Mouse (Mus musculus) right cerebral cortex, postnatal 10 days (tissue): Measurements from ENCODE around the gene Immp2l.
"Not testable (repeated sequence)": the region's sequence is repeated elsewhere in the genome, so short reads cannot be mapped to it uniquely, and the experiment has no call there.

Experiments
- DNase-seq, 2 experiments: peaks; one replicate each; pipeline ENCODE4 v3.0.0; 2021; ENCODE audit warnings: low spot score in 2 of 2

Immp2l gene

DNA sequence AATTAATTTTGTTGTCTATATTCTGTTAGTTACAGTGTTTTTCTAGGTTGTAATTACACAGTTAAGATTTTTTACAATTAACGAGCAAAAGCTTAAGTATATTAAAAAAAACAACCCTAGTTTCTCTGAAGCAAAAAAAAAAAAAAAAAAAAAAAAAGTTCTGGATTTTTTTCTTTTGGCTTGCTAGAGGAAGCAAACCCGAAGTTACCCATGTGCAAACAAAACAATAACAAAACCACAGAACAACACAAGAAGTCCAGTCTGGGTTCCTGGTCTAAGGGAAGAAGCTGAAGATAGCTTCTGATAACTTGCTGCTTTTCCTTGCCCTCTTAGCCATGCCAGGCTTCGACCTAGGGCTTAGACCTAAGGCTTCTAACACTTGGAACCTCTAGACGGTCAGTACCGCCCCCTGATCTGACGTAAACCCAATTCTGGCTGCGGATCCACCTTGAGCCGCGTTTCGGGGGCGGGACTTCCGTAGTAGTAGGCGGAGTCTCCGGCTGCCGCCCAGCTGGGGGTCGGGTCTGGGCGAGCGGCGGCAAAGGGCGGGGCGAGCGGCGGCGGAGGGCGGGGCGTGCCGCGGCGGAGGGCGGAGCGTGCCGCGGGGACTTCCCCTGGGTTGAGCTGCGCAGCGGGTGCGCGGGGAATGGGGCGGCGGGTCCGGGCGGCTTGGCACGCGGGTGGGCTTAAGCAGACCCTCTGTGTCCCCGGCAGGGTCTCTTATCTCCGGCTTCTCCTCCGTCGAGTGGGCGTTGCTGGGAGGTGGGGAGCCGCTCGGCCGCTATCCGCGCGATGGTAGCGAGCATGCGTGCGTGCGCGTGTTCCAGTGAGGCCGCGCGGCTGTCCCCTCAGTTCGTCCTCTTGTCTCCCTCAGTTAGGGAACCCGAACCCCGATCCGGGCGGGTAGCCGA lies at the start of gene Immp2l:
Gene Immp2l (plus strand): TSS at position 580 of the 911 bp plus-strand sequence.
- DNase-seq = peak; percentile 95 to 96

- DNase-seq = no peak
Observed at GRCm38 (mm10) chr12:40978719-40979500, 45.0 kb upstream of the Immp2l start.

DNA sequence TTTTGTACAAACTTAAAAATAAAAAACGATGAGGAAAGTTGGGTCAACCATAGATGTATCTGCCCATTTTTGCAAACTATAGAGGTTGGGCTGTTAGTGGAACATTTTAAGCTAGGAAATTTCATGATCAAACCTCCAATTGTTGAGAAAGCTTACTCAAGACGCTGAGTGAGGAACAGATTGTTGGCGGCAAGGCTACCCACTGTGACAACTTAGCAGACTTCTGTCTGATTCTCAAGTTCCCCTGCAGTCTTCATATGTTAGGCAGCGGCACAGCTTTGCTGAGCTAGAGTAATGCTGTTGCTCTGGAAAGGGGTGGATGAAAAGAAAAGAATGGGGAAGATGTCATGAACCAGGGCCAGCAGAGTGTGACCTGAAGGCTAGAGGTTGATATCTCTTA lies 44.2 kb upstream of the Immp2l start:
- peak; percentile 23 to 29 for DNase-seq

DNA sequence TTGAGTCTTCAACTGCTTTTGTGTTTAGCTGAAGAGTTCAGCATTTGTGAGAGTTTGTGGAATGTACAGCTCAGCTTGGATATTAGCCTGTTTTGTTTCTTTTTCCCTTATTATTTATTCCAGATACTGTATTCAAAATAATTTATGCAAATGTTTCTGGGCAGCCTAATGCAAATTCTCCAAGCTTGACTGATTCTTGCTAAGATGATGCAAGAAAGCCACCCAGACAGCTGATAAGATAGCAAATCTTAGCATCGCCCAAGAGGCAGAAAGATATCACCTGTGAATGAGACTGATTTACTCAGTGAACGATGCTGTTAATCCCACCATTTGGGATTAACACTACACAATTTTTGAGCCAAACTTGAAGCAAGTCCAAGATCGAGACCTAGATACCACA lies 43.7 kb upstream of the Immp2l start:
- DNase-seq = no peak

GRCm38 (mm10) chr12:40983021-40983420 lies 40.9 kb upstream of the Immp2l start:
- no peak for DNase-seq

- no peak for DNase-seq
Observed at GRCm38 (mm10) chr12:40984735-40985134, 39.2 kb upstream of the Immp2l start.

- no peak for DNase-seq
Observed at GRCm38 (mm10) chr12:40985791-40986190, 38.1 kb upstream of the Immp2l start.

- DNase-seq = no peak
Observed at GRCm38 (mm10) chr12:40988311-40989065, 35.4 kb upstream of the Immp2l start.

DNA sequence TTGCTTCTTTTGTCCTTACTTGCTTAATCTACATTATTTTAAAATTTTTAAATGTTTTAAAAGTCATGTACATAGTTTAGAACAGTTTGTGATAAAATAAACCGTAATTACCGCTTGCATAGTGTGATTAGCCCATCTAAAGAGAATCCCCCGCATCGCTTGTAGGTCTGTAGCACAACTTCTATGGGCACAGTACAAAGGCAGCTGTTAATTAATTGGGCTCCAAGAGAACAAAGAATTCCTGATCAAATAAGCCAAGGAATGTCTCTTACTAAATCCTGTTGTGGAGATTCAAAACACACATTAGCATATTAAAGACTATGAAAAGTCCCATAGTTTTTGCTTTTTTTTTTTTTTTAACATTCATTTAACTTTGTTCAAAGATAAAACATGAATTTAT lies 32.2 kb upstream of the Immp2l start:
- no peak for DNase-seq

- DNase-seq = not testable (repeated sequence)
Observed at GRCm38 (mm10) chr12:40992237-40992636, 31.7 kb upstream of the Immp2l start.

- DNase-seq = no peak
Observed at GRCm38 (mm10) chr12:40994846-40995245, 29.0 kb upstream of the Immp2l start.

DNA sequence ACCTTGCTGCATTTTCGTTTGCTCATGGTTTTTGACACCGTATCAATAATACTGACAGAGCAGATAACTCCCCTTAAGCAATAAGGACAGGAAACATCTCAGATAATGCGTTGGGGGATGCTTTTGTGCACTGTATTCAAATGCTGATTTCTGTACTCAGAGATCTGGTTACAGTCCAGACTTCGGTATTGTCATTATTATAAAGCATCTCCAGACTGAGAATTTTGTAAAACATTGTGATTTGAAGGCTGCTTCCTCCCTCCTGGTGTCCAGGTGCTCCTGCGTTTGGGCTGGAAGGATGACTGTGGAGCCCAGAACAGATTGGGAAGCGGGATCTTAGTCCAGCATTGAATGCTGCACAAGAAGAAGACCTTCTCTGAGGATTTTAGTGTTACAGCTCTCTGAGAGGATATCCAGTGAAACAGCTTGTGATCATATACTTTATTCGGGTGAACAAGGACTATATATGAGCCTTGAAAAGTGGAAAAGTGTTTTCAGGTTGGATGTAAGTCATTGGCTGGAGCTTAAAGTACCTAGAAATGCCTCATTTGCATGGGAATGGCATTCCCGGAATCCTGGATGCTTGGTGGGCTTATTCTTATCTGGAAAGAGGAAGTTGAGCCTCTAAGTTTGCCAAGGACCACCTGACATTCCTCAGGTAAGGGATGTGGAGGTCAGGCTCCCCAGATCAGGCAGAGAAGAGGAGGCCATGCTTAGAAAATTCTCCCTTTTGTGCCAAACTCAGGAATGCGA lies 28.1 kb upstream of the Immp2l start:
- no peak for DNase-seq

DNA sequence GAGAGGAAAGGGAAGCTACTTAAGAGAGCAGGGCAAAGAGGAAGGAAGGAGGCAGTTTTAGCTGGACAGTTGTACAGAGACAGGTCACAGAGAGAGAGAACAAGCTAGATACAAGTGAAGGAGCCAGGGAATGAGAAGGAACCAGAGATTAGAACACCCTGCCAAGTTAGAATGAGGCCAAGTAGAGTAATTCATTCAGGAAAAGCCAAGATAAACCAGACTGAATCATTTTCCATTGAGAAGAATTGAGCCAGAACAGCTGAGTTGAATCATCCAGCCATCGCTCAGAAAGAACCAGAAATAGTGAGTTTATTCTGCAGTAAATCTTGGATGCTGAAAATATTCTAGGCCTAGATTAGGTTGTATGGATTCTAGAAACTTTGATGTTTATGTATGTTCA lies 1.4 kb upstream of the Immp2l start:
- no peak for DNase-seq

- no peak for DNase-seq
Observed at GRCm38 (mm10) chr12:41024512-41024911, 622 bp downstream of the Immp2l start.

- DNase-seq = no peak
Observed at GRCm38 (mm10) chr12:41027485-41027884, 3.6 kb downstream of the Immp2l start.

DNA sequence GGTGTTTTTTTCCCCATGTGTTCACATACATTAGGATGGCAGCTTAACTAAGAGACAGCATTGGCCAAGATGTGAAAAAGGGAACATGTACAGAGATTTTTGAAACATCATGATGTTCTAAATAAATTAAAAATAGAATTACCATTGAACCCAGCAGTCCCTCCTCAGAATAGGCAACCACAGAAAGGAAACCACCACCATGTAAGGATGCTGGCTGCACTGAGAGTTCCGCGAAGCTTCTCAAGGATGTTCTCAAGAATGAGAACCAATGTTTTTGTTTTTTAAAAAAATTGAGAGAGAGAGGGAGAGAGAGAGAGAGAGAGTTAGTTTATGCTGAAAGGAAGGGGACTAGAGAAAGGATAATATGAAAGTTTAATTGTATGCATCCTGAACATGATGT lies 7.2 kb downstream of the Immp2l start:
- no peak for DNase-seq

- DNase-seq = no peak
Observed at GRCm38 (mm10) chr12:41033196-41033595, 9.3 kb downstream of the Immp2l start.

- DNase-seq = no peak
Observed at GRCm38 (mm10) chr12:41039834-41040233, 15.9 kb downstream of the Immp2l start.

DNA sequence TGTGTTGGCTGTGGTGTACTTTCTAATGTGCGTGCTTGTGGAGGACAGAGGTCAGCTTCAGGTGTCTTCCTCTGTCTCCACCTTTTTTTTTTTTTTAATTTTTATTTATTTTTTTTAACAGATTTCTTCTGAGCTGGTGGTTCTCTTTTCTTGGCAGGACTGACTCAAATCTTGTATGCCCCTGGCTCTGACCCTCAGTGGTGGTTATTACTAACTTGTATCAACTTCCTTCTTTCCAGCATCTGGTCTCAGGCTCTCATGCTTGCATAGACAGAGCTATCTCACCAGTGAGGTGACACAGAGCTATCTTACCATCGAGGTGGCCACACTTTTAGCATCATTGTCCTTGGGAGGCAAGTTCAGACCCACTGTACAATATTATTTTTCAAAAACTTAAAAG lies 17.8 kb downstream of the Immp2l start:
- no peak for DNase-seq

DNA sequence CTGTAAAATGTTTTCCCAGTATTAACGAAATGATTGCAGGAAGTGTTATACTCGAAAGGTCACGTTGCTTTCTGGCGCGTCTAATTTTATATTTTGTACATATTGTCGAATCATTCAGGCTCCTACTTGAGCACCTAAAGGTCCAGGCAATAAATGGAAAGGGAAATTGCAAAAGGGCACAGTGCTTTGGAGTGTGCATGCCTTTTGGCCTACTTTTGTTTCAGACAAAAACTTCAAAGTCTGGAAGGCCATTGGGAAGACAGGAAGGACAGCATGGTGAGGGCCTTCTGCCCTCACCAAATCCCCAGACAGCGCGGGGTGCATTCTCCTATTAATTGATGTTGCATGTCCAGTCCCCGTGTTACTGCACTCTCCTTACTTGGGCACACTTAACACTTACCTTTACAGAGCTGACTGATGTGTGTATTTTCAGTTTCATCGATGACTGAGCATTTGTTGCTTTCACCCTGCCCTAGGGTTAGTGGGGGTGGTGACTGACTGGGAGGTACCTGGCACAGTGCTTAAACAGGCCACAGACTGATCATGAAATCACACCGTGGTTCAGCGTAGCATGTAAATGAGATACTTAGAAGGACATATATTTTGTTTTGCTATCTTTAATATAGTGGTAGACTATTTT lies 20.7 kb downstream of the Immp2l start:
- DNase-seq = no peak
